Mouse (Mus musculus) liver, embryonic 12.5 days (tissue): ENCODE results near the gene Shisa6. TPM values are rescaled to one million over a fixed set of nuclear protein-coding genes. Genes with fewer than 3 reads are reported as not detected.
"Not testable (repeated sequence)": the region's sequence is repeated elsewhere in the genome, so short reads cannot be mapped to it uniquely, and the experiment has no call there.

Source experiments
- ATAC-seq: fragments of 200-750 bp; cut with Nextera tagmentation; 2 replicates; pipeline ENCODE4 v1.8.0; 2017; ENCODE audit warnings: moderate number of reproducible peaks, mild to moderate bottlenecking, moderate library complexity
- H3K27ac ChIP-seq: fragments of 300-500 bp; sonication (generic); 2 replicates; pipeline ENCODE4 v1.5.1; 2016; ENCODE audit warnings: mild to moderate bottlenecking
- H3K27me3 ChIP-seq: fragments of 300-500 bp; sonication (generic); replicated peaks from 2 replicates; pipeline ENCODE4 v1.6.1; 2016; ENCODE audit warnings: mild to moderate bottlenecking, moderate library complexity
- H3K36me3 ChIP-seq: fragments of 300-500 bp; sonication (generic); 2 replicates; pipeline ENCODE4 v1.6.1; 2016; ENCODE audit warnings: mild to moderate bottlenecking, moderate library complexity
- H3K4me1 ChIP-seq: fragments of 300-500 bp; sonication (generic); 2 replicates; pipeline ENCODE4 v1.6.1; 2016
- H3K4me2 ChIP-seq: fragments of 300-500 bp; sonication (generic); 2 replicates; pipeline ENCODE4 v1.6.1; 2016; ENCODE audit warnings: mild to moderate bottlenecking, moderate library complexity
- H3K4me3 ChIP-seq: fragments of 300-500 bp; sonication (generic); 2 replicates; pipeline ENCODE4 v1.5.1; 2016; ENCODE audit warnings: mild to moderate bottlenecking, moderate library complexity
- H3K9ac ChIP-seq: fragments of 300-500 bp; sonication (generic); 2 replicates; pipeline ENCODE4 v1.6.1; 2016; ENCODE audit warnings: mild to moderate bottlenecking, moderate library complexity
- H3K9me3 ChIP-seq: fragments of 300-500 bp; sonication (generic); replicated peaks from 2 replicates; pipeline ENCODE4 v1.6.1; 2016; ENCODE audit warnings: mild to moderate bottlenecking, moderate library complexity
- WGBS: fragments of 180-500 bp; shearing (Covaris S2); methylation state at CpG from one replicate; pipeline ENCODE4 v1.1.7; 2016; ENCODE audit not compliant: insufficient replicate concordance; 5-methylcytosine and 5-hydroxymethylcytosine counted together
- polyA plus RNA-seq: library from polyadenylated mRNA; unstranded; fragments of >200 nt; fragmentation: Nextera tagmentation; extraction: Ambion mirVana; gene quantifications from 2 replicates; pipeline ENCODE4 v1.2.1, GENCODE M21; 2016

Gene Shisa6
- polyA plus RNA-seq, 1 experiment from 2014 or later, result 0.08 TPM

DNA sequence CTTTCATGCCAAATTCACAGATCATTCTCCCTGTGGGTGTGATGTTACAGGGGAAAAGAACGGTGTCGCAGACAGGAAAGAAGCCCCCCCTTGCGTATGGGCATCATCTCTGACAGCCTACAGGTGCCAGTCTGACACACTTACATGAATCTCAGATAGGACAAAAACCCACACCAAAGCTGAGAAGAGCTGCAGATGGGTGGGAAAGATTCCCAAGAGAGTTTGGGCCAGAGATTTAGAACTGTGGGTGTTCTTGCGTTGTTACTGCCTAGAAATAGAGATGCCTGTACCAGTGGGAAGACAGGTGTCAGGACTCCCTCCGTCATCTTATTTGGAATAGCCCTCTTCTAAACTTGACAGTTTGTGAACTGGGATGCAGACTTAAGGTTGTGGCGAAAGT, 99.6 kb downstream of the Shisa6 start:
- Histone ChIP-seq H3K9ac (no peak overlapping the region), H3K4me1 (no peaks in the 10 kb centered on the region), H3K4me2 (no peak overlapping the region), H3K9me3 (no peaks in the 10 kb centered on the region), H3K27me3 (no peaks in the 10 kb centered on the region), H3K27ac (no peak overlapping the region), H3K4me3 (no peak overlapping the region), H3K36me3 (no peaks in the 10 kb centered on the region)
- ATAC-seq, result no peak
- WGBS, result 78% methylated on average over 6 of the region's 6 CpGs

GRCm38 (mm10) chr11:66418216-66418615, 107.5 kb downstream of the Shisa6 start:
- ATAC-seq, result no peak

GRCm38 (mm10) chr11:66408721-66409120, 117.0 kb downstream of the Shisa6 start:
- ATAC-seq, result not testable (repeated sequence)

More at GRCm38 (mm10) chr11:66418216-66418615, 107.5 kb downstream of the Shisa6 start:
- no peaks in the 10 kb centered on the region for H3K9me3 ChIP-seq
- H3K4me1 ChIP-seq, result no peaks in the 10 kb centered on the region
- no peak overlapping the region for H3K4me3 ChIP-seq
- no peak overlapping the region for H3K4me2 ChIP-seq
- no peaks in the 10 kb centered on the region for H3K27me3 ChIP-seq
- H3K36me3 ChIP-seq, result no peaks in the 10 kb centered on the region
- H3K27ac ChIP-seq, result no peak overlapping the region
- H3K9ac ChIP-seq, result no peak overlapping the region
- 57% methylated on average over 3 of the region's 3 CpGs for WGBS

GRCm38 (mm10) chr11:66400036-66400435, 125.7 kb downstream of the Shisa6 start:
- no peak overlapping the region for H3K27ac ChIP-seq
- no peak overlapping the region for H3K9ac ChIP-seq
- H3K27me3 ChIP-seq, result no peaks in the 10 kb centered on the region
- no peak overlapping the region for H3K4me2 ChIP-seq
- no peaks in the 10 kb centered on the region for H3K36me3 ChIP-seq
- no peaks in the 10 kb centered on the region for H3K9me3 ChIP-seq
- no peak overlapping the region for H3K4me3 ChIP-seq
- 52% methylated on average over 7 of the region's 7 CpGs for WGBS
- no peaks in the 10 kb centered on the region for H3K4me1 ChIP-seq
- ATAC-seq, result no peak

More at GRCm38 (mm10) chr11:66408721-66409120, 117.0 kb downstream of the Shisa6 start:
- H3K4me2 ChIP-seq, H3K27me3 ChIP-seq, H3K4me1 ChIP-seq, H3K27ac ChIP-seq, H3K9me3 ChIP-seq, H3K9ac ChIP-seq, H3K36me3 ChIP-seq, H3K4me3 ChIP-seq: not testable (repeated sequence)
- 47% methylated on average over 6 of the region's 6 CpGs for WGBS

- no peak overlapping the region for H3K4me2 ChIP-seq
- H3K4me1 ChIP-seq, result no peaks in the 10 kb centered on the region
- no peak overlapping the region for H3K4me3 ChIP-seq
- H3K27ac ChIP-seq, result no peak overlapping the region
- no peak for ATAC-seq
- WGBS, result 53% methylated on average over 3 of the region's 3 CpGs
- no peaks in the 10 kb centered on the region for H3K36me3 ChIP-seq
- H3K27me3 ChIP-seq, result no peaks in the 10 kb centered on the region
- no peaks in the 10 kb centered on the region for H3K9me3 ChIP-seq
- H3K9ac ChIP-seq, result no peak overlapping the region
Observed at GRCm38 (mm10) chr11:66387561-66387960, 138.2 kb downstream of the Shisa6 start.

GRCm38 (mm10) chr11:66371796-66372195, 154.0 kb downstream of the Shisa6 start:
- H3K9ac ChIP-seq, result no peak overlapping the region
- no peak for ATAC-seq
- H3K4me1 ChIP-seq, result no peaks in the 10 kb centered on the region
- whole genome bisulfite sequencing, result 54% methylated on average over 3 of the region's 3 CpGs
- H3K36me3 ChIP-seq, result no peaks in the 10 kb centered on the region
- no peak overlapping the region for H3K27ac ChIP-seq
- H3K4me3 ChIP-seq, result no peak overlapping the region
- 0 out of 2 replicates have a peak, but pooled peaks cover 5% of the 10 kb centered on the region for H3K9me3 ChIP-seq
- H3K27me3 ChIP-seq, result no peaks in the 10 kb centered on the region
- no peak overlapping the region for H3K4me2 ChIP-seq

DNA sequence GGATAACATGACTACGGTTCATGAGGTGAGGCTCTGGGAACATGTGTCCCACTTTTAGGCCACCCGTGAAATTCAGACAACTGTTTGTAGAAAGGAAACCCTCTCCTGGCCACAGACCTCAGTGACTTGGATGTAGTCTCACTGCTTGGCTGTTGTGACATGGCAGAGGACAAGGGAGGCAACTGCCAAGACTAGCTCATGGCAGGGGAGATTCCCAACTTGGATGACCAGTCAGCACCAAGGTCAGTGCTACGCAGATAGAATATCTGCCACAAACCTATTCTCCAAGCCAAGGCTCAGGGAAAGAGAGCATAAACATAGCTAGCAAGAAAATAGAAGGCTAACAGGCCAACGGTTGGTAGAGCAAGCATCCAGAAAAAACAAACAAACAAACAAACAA, 156.0 kb downstream of the Shisa6 start:
- Histone ChIP-seq H3K4me1 (no peaks in the 10 kb centered on the region), H3K4me2 (no peak overlapping the region), H3K4me3 (no peak overlapping the region), H3K36me3 (no peaks in the 10 kb centered on the region), H3K27me3 (no peaks in the 10 kb centered on the region), H3K9ac (no peak overlapping the region), H3K9me3 (0 out of 2 replicates have a peak, but pooled peaks cover 5% of the 10 kb centered on the region), H3K27ac (no peak overlapping the region)
- no peak for ATAC-seq
- whole genome bisulfite sequencing, result 65% methylated on average over 4 of the region's 4 CpGs

DNA sequence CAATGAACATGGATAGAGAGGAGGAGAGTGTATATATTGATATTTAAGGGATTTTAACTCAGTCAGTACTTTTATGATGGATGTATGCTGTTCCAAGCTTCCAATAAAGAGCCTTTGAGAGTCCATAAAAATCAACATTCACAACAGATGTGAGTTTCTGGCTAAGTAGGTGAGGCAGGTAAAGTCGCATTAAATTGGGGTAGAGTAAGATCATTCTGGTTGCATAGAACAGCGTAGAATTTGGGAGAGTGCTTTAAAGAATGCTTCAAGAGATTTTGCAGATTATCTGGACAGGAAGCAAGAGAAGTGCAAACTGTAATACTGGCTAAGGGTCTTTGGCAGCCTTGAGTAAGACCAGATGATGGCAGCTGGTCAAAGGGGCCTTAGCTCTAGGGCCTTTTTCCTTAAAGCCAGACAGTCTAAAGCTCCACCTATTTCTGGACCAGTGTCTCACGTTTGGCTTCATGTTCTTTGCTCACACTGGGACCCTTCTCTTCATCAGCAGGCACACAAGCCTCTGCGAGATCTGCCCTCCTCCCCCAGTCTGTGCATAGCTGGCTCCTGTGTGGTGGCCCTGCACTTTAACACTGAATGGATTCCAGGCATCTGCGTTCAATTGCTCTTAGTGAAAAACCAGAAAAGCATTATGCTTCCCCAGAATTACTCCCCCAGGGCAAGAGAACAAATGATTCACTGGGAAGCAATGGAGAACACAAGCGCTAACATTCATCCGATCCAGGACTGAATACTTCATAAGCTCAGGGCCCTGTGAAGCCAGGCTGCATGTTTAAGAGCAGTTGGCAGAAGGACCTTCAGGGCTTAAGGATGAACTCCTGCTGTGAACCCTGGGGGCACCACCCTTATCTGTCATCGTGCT, 158.7 kb downstream of the Shisa6 start:
- Histone ChIP-seq H3K27ac (no peak overlapping the region), H3K4me3 (no peak overlapping the region), H3K9ac (no peak overlapping the region), H3K4me1 (no peaks in the 10 kb centered on the region), H3K9me3 (0 out of 2 replicates have a peak, but pooled peaks cover 5% of the 10 kb centered on the region), H3K36me3 (no peaks in the 10 kb centered on the region), H3K27me3 (no peaks in the 10 kb centered on the region), H3K4me2 (no peak overlapping the region)
- ATAC-seq, result no peak
- WGBS, result 62% methylated on average over 8 of the region's 8 CpGs

GRCm38 (mm10) chr11:66359811-66360210, 166.0 kb downstream of the Shisa6 start:
- no peaks in the 10 kb centered on the region for H3K9me3 ChIP-seq
- ATAC-seq, result no peak
- no peak overlapping the region for H3K4me3 ChIP-seq
- no peak overlapping the region for H3K4me2 ChIP-seq
- no peaks in the 10 kb centered on the region for H3K4me1 ChIP-seq
- H3K36me3 ChIP-seq, result no peaks in the 10 kb centered on the region
- WGBS, result 72% methylated on average over 1 of the region's 1 CpGs
- no peaks in the 10 kb centered on the region for H3K27me3 ChIP-seq
- H3K9ac ChIP-seq, result no peak overlapping the region
- no peak overlapping the region for H3K27ac ChIP-seq

- no peak for ATAC-seq
- H3K27ac ChIP-seq, result no peak overlapping the region
- H3K4me2 ChIP-seq, result no peak overlapping the region
- H3K36me3 ChIP-seq, result no peaks in the 10 kb centered on the region
- H3K9me3 ChIP-seq, result no peaks in the 10 kb centered on the region
- H3K4me1 ChIP-seq, result no peaks in the 10 kb centered on the region
- H3K27me3 ChIP-seq, result no peaks in the 10 kb centered on the region
- H3K4me3 ChIP-seq, result no peak overlapping the region
- 46% methylated on average over 3 of the region's 3 CpGs for WGBS
- H3K9ac ChIP-seq, result no peak overlapping the region
Observed at GRCm38 (mm10) chr11:66344822-66345221, 180.9 kb downstream of the Shisa6 start.

GRCm38 (mm10) chr11:66336313-66336712, 189.5 kb downstream of the Shisa6 start:
- H3K36me3 ChIP-seq, result no peaks in the 10 kb centered on the region
- H3K4me2 ChIP-seq, result no peak overlapping the region
- H3K9me3 ChIP-seq, result no peaks in the 10 kb centered on the region
- no peak overlapping the region for H3K9ac ChIP-seq
- no peaks in the 10 kb centered on the region for H3K4me1 ChIP-seq
- H3K27me3 ChIP-seq, result no peaks in the 10 kb centered on the region
- H3K4me3 ChIP-seq, result no peak overlapping the region
- ATAC-seq, result no peak
- H3K27ac ChIP-seq, result no peak overlapping the region

DNA sequence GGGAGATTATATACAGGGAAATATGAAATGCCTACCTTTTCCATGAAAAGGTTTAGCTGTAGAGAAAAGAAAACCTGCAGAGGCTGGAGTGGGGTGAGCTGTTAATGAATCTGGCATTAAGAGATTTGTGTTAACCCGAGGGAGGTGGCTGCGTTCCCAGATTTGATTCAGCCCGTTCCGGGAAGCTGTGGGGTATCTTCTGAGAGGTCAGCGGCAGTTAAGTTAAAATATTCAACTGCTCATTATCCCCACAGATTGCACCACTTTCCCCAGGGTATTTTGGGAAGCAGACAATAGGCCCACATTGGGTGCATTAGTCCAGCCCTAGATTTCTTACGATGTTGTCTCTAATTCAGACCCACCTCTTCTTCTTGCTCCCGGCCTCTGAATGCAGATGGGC, 213.0 kb downstream of the Shisa6 start:
- H3K36me3 ChIP-seq, result no peaks in the 10 kb centered on the region
- no peaks in the 10 kb centered on the region for H3K4me1 ChIP-seq
- no peak for ATAC-seq
- no peak overlapping the region for H3K4me2 ChIP-seq
- H3K4me3 ChIP-seq, result no peak overlapping the region
- H3K27me3 ChIP-seq, result no peaks in the 10 kb centered on the region
- WGBS, result 71% methylated on average over 7 of the region's 7 CpGs
- no peak overlapping the region for H3K9ac ChIP-seq
- H3K27ac ChIP-seq, result no peak overlapping the region
- H3K9me3 ChIP-seq, result no peaks in the 10 kb centered on the region

- WGBS, result 66% methylated on average over 1 of the region's 1 CpGs
- Histone ChIP-seq H3K4me2 (no peak overlapping the region), H3K36me3 (no peaks in the 10 kb centered on the region), H3K9ac (no peak overlapping the region), H3K4me3 (no peak overlapping the region), H3K4me1 (no peaks in the 10 kb centered on the region), H3K27ac (no peak overlapping the region), H3K9me3 (no peaks in the 10 kb centered on the region), H3K27me3 (no peaks in the 10 kb centered on the region)
- no peak for ATAC-seq
Observed at GRCm38 (mm10) chr11:66304396-66304795, 221.4 kb downstream of the Shisa6 start.
